Mouse (Mus musculus) thymus, adult 2 months (tissue): ENCODE results near the gene Gabra4.

Experiments used
- CTCF ChIP-seq: fragments of 200-500 bp; IDR thresholded peaks from 2 replicates; pipeline ENCODE4 v1.5.1; 2012; ENCODE audit warnings: mild to moderate bottlenecking, control low read depth, low read length, moderate library complexity, borderline replicate concordance; ENCODE audit not compliant: control insufficient read depth, poor library complexity, insufficient read depth; ENCODE audit errors: extremely low read depth
- POLR2A ChIP-seq: fragments of 200-500 bp; IDR thresholded peaks from 2 replicates; pipeline ENCODE4 v1.6.1; 2012; ENCODE audit warnings: mild to moderate bottlenecking, low read length, control low read depth, moderate library complexity; ENCODE audit not compliant: control insufficient read depth, poor library complexity, insufficient read depth; ENCODE audit errors: extremely low read depth

DNA sequence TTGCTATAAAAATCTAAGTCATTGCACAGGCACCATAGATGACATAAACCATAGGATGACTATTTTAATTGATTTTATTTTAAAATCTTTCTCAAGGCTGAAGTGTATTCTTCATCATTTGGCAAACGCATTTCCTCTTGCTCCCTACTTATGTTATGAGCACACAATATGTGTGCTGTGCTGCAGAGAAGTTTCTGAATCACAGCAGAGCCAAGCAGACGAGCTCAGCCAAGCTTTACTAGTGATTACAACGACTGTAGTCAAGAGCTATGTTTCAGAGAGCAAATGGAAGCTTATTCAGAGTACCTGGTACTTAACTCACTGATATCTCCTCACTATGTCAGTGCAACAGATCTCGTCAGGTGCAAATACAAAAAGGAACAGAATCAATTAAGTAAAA lies 41.4 kb downstream of the Gabra4 start:
- TF ChIP-seq CTCF (no peak), POLR2A (no peak)
